Mouse (Mus musculus) testis, postnatal 14 days (tissue): ENCODE results near the gene Rag1.
A peak's percentile ranks its signal among the peaks of the same experiment; 100 is the strongest.

Experiments used
- DNase-seq: peaks from one replicate; pipeline ENCODE4 v3.0.0; 2021; ENCODE audit warnings: low spot score

Rag1 gene

DNA sequence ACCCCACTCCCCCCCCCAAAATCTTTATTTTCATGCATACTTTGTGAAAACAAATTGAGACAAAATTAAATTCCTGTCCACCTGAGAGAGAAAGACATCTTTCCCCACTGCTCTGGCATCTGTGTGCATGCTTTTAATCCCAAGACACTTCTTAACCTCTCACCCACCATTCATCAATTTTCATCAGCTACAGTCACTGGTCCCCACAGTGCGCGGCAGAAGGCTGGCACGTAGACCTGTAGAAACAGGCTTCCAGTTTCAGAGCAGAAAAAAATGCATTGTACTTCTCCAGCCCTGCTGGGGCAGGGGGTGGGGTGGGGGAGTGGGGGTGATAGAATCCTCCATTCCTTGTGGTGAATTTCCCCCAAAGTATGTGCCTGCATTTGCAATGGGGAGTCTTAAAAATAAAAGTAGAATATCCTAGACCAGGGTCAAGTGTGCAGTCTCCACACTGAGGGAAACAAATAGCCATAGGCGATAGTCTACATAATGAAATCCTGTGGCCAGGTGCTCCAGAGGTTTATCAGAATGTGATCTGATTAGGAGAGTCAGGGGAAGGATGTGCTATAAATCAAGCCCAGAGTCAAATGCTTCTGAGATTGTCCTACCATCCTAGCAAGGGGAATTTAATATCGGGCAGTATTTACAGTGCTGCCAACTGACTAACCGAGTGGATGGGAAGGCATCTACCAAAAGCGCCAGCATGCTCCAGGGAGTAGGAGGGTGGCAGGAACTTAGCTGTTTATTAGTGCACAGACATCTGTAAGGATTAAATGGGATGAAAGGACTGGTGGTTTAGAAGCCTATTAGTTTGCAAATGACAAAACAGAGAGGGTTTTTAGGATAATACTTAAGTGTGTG lies 10.1 kb downstream of the Rag1 start:
- DNase-seq = no peak

DNA sequence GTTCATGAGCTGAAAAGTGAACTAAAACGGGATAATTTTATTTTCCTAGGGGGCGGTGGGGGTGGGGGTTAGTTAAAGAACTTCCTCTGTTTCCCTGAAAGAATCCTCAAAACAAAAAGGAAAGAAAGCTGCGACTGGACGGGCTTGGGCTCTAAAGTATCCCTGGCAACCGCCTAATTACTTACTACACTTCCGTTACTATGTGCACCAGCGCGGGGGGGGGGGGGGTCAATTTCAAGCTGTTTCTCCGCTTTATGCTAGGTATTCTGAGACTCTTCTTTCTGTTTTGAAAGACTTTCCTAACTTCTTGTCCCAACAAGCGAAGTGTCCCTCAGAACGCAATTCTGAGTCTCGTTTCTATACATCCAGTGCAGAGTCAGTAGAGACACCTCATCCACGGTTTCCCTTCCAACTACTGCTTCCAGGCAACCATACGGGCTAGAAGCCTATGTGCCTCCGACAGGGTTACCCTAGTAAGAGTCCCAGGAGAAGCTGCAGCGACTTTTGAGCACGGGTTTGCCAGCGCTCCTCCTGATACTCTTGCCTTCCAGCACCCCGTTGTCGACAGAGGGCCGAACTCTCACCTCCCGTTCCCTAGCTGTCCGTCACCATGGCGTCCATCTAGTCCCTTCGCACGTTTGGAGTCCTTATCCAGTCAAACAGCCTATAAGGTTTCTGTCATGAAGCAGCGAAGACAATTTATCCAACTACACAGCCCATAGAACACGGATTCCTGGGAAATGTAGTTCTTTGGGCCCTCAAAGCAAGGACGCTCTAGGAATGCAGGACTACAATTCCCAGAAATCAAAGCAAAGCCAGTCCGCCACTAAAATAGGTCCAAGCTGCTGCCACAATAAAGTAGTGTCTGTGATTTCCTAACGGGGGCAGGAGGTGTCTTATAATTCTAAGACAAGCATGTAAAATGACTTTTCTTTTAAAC lies 20.7 kb downstream of the Rag1 start:
- DNase-seq = peak; percentile 90

DNA sequence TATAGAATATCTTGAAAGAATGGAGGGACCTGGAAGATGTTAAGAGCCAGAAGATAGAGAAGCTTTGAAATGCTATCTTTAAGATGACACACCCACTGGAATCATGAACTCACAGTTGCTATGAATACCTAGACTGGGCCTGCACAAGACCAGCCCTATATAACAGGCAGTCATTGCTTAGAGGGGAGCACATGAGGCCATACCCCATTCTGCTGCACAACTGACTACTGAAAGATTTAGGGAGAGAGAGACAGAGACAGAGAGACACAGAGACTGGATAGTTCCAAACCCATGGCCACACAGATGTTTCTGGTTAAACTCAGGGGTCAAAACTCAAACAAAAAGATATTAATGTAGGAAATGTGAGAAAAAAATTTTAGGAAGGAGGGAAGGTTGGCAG lies 22.1 kb downstream of the Rag1 start:
- no peak for DNase-seq

DNA sequence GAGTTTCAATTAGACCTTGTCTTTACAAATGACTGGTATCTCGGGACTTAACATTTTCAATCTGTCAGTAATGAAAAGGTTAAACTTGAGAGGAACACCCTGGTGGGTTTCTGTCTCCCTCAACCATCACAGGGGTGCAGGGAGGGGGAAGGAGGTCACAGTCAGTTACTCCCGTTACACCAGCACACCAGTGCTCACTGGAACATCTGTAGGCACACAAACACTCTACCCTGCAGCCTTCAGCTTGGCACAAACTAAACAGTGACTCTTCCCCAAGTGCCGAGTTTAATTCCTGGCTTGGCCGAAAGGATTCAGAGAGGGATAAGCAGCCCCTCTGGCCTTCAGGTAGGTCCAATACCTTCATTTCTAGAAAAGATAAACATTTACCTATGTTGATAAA lies 24.8 kb downstream of the Rag1 start, which contains the start of gene Rag2:
Gene Rag2, plus strand, starts transcription at position 193 of the 400 bp plus-strand sequence.
- DNase-seq = no peak

DNA sequence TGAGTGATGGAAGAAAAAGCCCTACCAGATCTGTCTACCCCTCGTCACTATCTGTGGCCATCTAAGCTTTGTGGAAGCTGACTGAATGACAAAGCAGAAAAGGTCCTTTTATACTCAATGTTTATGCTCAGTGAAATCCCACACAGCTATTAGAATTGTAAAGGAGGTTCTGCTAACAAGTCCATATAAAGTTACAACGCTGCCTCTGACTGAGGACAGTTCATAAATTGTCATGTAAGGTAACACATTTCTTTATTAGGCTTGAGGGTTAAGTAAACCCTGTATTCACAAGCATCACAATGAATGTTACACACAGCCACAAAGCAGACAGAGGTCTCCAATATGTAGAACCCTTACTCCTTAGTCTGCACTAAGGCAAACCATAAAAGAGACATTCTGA lies 25.3 kb downstream of the Rag1 start:
- no peak for DNase-seq

DNA sequence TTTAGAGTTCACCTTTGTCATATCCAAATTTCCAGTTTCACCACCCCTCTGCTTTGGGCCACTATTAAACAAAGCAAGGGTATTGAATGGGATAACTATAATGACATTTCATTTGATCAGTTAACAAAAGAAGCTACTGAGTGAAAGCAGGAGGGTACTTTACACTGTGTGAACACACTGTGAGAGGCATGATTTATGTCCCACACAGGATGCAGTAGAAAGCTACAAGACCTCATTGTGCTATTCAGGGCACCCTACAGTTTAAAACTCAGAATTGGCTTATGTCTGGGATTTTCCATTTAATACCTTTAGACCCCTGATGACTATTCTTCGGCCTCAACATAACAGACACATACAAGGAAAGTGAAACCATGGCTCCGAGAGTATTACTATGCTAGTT lies 26.3 kb downstream of the Rag1 start:
- no peak for DNase-seq

DNA sequence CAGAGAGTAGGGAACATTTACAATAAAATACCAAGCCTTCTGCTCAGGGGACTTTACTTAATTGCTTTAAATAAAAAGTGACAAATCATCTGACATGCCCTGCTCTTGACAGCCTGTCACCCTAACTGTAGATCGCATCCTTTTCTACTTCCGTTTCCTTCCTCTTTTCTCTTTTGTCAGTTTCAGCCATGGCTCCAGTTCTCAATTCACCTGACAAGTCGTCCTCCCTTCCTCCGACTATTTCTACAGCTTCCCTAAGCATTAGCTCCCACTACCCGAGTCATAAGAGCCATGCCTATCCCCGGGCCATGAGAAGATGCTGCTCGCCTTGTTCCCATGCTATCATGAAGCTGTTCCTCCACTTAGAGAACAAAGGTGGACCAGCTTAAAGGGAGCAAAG lies 27.7 kb downstream of the Rag1 start:
- no peak for DNase-seq

DNA sequence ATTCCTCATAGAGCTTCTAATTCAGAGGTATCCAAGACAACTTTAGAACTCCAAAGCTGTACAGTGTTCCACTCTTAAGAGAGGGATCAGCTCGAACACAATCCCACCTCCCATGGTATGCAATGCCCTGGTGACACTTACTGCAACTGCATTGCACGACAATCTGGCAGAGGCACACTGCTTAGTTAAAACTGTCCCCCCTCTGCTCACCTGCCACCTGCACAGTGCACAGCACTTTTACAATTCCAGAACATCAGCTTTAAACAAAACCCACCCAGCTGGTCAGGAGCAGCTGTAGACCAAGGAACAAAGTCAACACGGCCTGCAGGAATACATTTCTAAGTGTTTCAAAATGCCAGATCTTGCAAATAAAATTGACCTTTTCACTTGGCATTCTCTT lies 28.4 kb downstream of the Rag1 start:
- DNase-seq = no peak

DNA sequence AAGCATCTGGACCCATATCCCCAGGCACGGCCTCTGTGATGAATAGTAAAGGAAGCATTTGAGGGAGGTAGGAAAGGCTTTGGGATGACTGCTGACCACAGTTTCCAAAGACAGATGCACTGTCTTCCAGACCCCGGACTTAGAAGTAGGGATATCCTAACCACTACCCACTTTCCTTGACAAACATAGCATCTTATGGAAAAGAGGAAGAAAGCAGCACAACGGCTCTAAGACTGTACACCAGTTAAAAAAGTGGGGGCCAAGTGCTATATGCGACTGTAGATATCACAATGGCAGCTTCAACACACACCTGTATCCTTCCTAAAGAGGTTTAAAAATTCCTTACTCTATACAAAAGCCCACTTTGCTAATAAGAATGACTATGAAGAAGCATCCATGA lies 30.9 kb downstream of the Rag1 start:
- DNase-seq = no peak

DNA sequence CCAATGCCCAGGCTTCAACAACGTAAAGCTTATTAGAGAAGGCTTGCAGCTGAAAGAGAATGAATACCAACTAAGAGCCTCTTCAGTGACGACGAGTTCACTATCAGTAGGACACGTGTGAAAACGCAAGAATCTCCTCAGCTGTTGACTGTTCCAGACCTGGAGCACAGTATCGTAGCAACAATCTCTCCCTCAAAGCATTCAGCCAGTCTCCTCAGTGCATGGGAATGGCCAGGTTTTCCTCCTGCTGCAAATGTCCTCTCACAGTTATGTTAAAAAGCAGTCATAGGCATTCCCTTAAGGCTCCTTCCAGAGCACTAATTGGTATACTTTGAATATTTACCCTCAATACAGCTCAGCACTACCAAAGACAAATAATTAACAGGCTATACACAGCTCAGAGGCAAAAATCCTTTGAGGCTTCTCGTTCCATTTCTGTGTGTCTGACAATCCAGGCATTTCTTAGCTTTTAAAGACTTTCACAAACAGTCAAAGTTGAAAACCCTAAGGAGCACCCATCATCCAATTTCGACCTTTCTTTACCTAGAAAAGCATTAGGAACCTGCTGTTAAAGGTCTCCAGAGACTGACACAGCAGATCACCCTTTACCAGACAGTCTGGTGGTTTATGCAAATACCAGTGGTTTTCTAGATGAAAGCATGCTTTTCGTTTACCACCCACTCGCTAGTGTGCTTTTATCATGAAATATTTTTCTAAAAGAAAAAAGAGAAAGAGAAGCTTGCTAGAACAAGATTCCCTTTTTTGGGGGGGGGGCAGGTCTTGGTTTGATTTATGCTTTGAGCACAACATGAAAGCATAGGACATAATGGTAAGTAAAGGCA lies 33.6 kb downstream of the Rag1 start:
- no peak for DNase-seq

DNA sequence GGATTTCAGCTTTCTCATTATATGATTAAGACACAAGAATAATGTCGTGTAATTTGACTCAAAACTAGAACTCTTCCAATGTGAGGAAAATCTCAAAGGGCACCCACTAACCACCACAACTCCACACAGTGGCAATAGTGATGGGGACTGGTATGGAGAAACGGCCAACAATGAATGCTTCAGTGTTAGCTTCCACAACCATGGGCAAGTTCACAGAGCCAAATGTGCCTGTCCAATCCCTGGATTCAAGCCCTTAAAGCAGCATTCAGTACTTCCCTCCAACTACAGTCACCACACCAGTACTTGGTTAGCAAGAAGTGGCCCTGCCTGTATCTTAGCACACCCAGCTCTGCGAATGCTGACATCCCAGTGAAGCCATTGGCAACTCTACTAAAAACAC lies 38.4 kb downstream of the Rag1 start:
- DNase-seq = no peak

DNA sequence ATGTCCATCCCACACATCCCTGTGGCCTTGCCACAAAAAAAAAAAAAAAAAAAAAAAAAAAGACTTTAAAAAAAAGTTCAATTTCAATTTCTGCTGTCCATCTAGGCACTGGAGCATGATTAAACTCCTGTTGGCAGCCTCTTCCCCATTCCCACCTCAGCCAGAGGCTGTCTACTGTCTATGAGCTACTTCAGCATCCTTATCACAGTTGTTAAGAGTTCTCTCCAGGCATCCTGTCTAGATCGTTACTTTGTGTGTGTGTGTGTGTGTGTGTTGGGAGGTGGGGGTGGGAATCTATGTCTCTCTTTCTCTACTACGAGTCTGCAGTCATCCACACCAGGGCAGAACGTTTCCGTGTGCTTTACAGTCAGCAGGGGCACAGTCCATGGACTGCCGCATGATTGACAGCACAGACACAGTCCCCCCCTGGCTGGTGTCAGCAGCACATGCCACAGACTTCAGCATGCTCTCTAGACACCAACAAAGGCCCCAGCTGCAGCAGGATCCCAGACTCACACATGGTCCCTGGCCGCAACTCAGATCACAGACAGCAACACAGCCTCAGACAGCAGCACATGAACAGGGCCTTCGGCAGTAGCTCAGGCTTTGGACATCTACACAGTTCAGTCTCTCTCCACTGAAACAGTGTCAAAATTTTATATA lies 40.9 kb downstream of the Rag1 start:
- DNase-seq = no peak

DNA sequence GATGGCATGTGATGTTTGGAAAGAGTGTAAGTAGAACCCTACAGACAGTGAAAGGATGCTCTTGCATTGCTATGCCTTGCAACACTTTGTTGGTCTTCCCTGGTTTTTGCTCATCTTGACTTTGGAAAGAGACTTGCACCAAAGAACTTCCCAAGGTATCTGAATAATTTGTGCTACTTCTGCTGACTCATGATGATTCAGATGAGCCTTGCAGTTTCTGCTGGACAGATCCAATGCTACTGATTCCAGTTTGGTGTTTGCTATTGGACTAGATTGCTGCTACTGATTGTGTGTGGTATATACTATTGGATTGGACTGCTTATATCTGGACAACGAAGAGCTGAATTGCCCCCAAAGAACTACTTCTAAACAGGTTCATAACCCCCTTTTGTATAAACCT lies 46.2 kb downstream of the Rag1 start:
- DNase-seq = no peak

DNA sequence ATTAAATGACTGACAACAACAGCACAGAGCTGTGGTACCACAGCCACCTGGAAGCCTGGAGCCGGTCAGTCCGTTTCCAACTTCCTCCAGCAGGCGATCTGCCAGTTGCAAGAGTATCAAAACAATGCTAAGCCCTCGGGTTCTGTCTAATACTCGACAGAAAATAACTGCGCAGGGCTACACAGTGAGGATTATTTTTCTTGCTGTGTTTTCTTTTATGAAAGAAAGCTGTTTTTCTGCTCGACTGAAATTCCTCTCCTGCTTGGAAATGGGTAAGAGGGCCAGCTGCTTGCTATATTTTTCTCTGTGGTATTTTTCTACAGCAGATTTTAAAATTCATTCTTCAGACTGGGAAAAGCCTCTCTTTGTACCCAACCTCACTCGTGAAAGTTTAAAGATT lies 48.6 kb downstream of the Rag1 start:
- DNase-seq = no peak

DNA sequence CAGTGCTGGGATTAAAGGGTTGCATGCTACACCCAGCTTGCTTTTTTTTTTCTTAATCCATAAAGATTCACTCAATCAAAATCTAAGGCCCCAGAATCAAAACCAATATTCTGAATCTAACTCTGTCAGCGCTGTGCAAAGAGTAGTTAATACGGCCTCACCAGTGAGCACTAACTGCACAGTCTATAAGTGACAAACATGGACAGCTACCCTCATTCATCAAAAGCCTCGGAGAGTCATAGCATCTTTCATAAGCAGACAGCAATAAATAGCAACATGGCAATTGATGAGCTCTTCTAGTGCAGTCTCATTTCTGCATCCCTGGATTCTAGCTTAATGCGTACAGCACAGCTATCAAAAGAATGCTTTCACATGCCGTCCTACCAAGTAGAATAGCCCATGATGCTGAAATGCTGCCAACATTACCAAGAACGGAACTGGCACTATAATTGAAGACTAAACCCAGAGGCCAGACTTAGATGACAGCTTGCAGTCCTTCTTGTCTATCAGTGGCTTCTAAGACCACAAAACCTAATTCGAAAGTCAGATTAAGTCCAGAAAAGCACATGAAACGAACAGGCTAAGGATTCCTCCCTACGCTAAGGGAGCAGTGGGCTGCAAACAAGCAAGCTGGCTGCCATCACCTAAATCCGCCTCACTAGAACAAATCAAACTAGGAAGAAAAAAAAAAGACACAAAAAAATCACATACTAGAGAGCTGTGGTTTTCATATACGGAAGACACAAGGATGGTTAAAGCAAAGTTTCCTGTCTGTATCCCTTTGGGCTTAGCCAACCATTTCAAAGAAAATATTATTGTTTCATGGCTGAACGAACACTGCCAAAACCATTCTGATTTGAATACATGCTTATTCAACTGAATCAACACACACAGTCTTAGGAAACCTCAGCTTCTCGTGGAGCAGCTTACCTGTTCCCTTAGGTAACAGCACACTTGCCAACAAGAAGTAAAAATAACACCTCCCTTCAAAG lies 50.8 kb downstream of the Rag1 start:
- no peak for DNase-seq

DNA sequence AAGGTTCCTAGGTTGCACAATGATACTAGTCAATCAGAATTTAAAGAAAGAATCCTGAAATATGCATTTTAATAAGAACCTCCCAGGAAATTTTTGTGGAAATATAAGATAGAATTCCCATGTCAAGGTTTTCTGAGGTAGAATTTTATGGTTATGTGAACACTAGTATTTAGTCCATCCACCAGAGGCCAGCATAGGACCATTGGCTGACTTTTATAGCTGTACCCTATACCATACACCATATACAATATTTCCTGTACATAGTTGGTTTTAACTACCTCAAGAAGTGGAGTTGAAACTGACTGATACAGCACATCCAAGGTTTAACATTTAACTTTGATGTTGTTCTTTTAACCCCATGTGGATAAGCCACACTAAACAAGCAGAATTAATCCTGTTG lies 52.1 kb downstream of the Rag1 start:
- no peak for DNase-seq

DNA sequence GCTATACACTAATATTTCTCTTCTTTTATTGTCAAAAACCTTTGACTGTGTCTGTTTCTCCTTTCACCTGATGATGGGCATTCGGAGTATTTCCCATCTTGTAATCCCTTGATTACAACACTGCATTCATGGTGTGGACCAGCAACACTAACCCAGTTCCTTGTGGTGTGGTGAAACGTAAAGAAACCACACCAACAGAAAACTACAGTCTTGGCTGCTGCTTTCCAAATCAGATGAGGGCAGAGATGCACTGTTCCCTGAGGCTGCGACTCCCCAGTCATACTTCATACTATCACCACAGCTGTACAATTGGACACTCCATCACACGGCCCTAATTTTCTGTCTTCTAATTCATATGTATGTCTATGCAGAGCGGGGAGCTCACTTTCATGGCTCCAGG lies 54.6 kb downstream of the Rag1 start:
- no peak for DNase-seq

DNA sequence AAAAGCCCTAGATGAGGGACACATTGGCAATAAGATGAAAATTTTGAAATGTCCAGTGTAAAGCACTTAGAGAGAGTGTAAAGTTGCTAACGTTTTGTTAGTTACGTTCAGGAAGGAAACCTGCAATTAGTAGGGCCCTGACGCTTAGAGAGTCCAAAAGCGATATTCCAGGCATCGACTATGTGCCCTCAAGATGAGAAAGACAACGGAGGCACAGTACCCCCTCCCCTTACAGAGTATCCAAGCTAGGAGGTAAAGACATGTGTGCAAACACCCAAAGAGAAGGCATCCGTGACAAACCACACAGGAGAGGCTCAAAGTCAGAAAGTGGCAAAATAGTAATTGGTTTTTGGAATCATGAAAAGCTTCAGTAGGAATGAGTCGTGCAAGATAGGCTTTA lies 56.4 kb downstream of the Rag1 start:
- DNase-seq = no peak

DNA sequence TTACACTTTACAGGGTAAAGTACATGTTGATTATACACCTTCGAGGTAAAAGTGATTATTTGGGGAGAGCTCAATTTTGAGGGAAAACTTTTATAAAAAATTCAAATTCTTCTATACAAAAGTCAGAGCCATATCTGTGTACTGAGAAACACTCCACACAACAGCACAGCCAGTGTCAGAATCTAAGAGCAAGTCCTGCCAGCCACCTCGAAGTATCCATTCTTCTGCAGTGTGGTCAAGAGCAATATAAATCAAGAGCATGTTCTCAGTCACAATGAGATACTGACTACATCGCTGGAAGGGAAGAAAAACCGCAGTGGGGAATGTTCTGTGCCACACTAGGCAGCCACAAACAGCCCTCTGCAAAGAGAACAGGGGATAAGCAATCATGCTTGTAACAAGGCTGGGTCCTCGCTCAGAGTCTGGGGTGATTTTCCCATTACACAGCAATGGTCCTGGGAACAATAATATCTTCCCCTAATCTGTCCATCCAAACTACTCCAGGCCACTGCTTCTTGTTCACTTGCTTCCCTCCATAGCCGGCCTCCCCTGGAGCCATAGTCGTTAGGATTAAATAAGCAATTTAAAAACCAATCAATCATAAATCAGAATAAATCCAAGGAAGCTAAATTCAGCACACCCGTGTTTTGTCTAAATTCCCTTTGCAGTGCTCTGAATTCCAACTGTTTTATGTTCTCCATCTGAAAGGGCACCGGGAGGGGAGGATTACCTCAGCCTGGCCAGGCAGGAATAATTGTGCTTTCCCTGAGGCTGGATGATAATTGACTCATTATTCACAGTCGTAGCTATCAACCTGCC lies 57.1 kb downstream of the Rag1 start:
- no peak for DNase-seq

DNA sequence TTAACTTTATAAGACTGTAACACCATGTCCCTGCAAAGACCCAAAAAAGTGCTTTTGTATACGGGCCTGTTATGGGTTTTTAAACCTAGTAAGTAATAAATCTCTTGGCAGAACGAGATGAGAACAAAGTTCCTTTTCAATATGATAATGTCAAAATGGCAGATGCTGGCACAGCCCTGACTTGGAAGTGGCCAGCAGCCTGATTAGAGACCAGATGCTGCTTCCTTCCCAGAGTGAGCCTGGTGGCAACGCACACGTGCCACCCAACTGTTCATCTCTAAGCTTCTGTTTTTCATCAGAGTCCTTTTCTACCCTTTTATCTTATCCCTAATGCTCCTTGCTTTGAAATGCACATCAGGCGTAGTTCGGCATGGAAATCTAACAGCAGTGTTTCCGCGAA lies 57.9 kb downstream of the Rag1 start:
- DNase-seq = no peak
